Mouse (Mus musculus): ENCODE results near the gene Cytip.

GRCm38 (mm10) chr2:58174476-58175286 lies 20.7 kb downstream of the Cytip start:
- no peak for TF ChIP-seq USF2 (IDR thresholded peaks at IDR 0.05; ENCODE audit: borderline replicate concordance in 1 of 2, insufficient read depth in 1 of 2, low read depth in 1 of 2, low read length in 2 of 2)
- TF ChIP-seq CHD1 (IDR thresholded peaks at IDR 0.05; ENCODE audit: low read depth, low read length): no peak
- TF ChIP-seq MAX (IDR thresholded peaks at IDR 0.05; ENCODE audit: low read length): no peak
- TF ChIP-seq NRF1 (IDR thresholded peaks at IDR 0.05; ENCODE audit: insufficient read depth, low read depth, low read length, poor library complexity, severe bottlenecking): no peak
